8 mouse cellular contexts compared by ENCODE assay signal in the genomic region with DNA sequence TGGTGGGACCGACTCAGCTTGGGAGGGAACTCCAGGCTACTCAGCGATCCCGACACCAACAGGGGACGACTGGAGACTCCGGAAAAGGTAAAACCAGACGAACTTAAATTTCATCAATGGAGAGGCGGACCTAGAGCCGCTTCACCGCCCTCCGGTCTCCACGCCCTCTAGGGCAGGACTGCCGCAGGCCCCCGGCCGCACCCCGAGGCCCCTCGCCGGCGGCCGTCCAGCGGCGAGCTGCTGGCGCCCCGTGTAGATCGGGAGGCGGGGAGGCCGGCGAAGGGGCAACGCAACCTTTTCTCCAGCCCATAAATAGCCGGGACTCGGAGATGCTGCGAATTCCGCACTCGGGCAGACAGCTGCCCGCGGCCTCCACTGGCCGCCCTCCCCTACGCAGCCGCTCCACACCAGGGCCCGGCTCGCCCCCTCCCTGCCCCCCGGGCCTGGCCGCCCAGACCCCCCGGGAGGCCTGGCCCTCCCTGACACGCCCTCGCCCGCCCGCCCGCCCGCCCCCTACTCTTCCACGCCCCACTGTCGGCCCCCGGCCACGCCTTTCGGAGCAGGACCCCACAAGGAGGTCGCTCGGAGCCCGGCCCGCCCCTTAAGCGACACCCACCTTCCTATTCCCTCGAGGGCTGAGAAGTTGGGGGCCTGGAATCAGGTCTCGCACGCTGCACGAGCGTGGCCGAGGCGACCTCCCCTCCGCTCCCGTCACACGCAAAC. TPM values are rescaled to one million over a fixed set of nuclear protein-coding genes. Genes with fewer than 3 reads are reported as not detected.
A peak's percentile ranks its signal among the peaks of the same experiment; 100 is the strongest.
DNase-seq lines count a peak whose midpoint lies in the region; ATAC-seq and TF ChIP-seq lines count a peak whose summit lies in the region.

No protein-coding gene starts in this region.

- peak; percentile 93 for ATAC-seq in heart, embryonic 12.5 days (ENCODE audit: insufficient number of reproducible peaks, low FRiP score)
- peak; percentile 96 for ATAC-seq in kidney, embryonic 15.5 days (replicated peaks; ENCODE audit: low FRiP score)
- ATAC-seq in liver, embryonic 12.5 days, result peak; percentile 83
- peak; percentile 93 for ATAC-seq in stomach, postnatal 0 days (ENCODE audit: low FRiP score, low TSS enrichment)

- H3K36me3 ChIP-seq in erythroblast, embryonic 14.5 days (ENCODE audit: control insufficient read depth), result no peaks in the 10 kb centered on the region
- no peaks in the 10 kb centered on the region for H3K36me3 ChIP-seq in heart, embryonic 12.5 days
- H3K36me3 ChIP-seq in kidney, embryonic 15.5 days, result peaks cover 3% of the 10 kb centered on the region; the same call in 1 of the 2 replicates
- H3K36me3 ChIP-seq in liver, embryonic 12.5 days, result no peaks in the 10 kb centered on the region
- H3K36me3 ChIP-seq in myocyte (ENCODE audit: control insufficient read depth, insufficient read depth), result no peaks in the 10 kb centered on the region
- no peaks in the 10 kb centered on the region for H3K36me3 ChIP-seq in stomach, postnatal 0 days (ENCODE audit: control insufficient read depth, insufficient read depth, low read length)

- peak overlapping the region; percentile 76 for H3K4me3 ChIP-seq in erythroblast, embryonic 14.5 days (replicated peaks)
- peak overlapping the region; percentile 65 for H3K4me3 ChIP-seq in heart, embryonic 12.5 days
- peak overlapping the region; percentile 82 for H3K4me3 ChIP-seq in kidney, embryonic 15.5 days (replicated peaks)
- peak overlapping the region; percentile 84 for H3K4me3 ChIP-seq in liver, embryonic 12.5 days
- H3K4me3 ChIP-seq in myocyte, result peak overlapping the region; percentile 50
- H3K4me3 ChIP-seq in stomach, postnatal 0 days (ENCODE audit: low read depth, low read length), result peak overlapping the region; percentile 73

- peak overlapping the region; percentile 99 for H3K27ac ChIP-seq in heart, embryonic 12.5 days (ENCODE audit: poor library complexity, severe bottlenecking)
- peak overlapping the region; percentile 98 for H3K27ac ChIP-seq in kidney, embryonic 15.5 days
- H3K27ac ChIP-seq in liver, embryonic 12.5 days, result peak overlapping the region; percentile 84
- peak overlapping the region; percentile 98 for H3K27ac ChIP-seq in stomach, postnatal 0 days (replicated peaks)

- peak; percentile 38 for TF ChIP-seq CTCF in stomach, postnatal 0 days (IDR thresholded peaks at IDR 0.05; ENCODE audit: low read depth)

- H3K9me3 ChIP-seq in erythroblast, embryonic 14.5 days (ENCODE audit: control insufficient read depth, low read length), result no peaks in the 10 kb centered on the region
- H3K9me3 ChIP-seq in heart, embryonic 12.5 days (replicated peaks), result no peaks in the 10 kb centered on the region
- no peaks in the 10 kb centered on the region for H3K9me3 ChIP-seq in kidney, embryonic 15.5 days (replicated peaks)
- H3K9me3 ChIP-seq in liver, embryonic 12.5 days (replicated peaks), result no peaks in the 10 kb centered on the region
- H3K9me3 ChIP-seq in stomach, postnatal 0 days (ENCODE audit: control insufficient read depth, low read length), result no peaks in the 10 kb centered on the region

- peak overlapping the region; percentile 78 for H3K9ac ChIP-seq in heart, embryonic 12.5 days
- H3K9ac ChIP-seq in kidney, embryonic 15.5 days, result peak overlapping the region; percentile 80
- peak overlapping the region; percentile 86 for H3K9ac ChIP-seq in liver, embryonic 12.5 days
- peak overlapping the region; percentile 87 for H3K9ac ChIP-seq in stomach, postnatal 0 days (ENCODE audit: low read length)

- TF ChIP-seq POLR2A in myocyte (IDR thresholded peaks at IDR 0.05; ENCODE audit: insufficient read length, low read depth), result peak; percentile 58

- peaks cover 48% of the 10 kb centered on the region for H3K27me3 ChIP-seq in erythroblast, embryonic 14.5 days (ENCODE audit: control insufficient read depth)
- no peaks in the 10 kb centered on the region for H3K27me3 ChIP-seq in heart, embryonic 12.5 days (replicated peaks)
- H3K27me3 ChIP-seq in kidney, embryonic 15.5 days, result no peaks in the 10 kb centered on the region
- 0 out of 2 replicates have a peak, but pooled peaks cover 4% of the 10 kb centered on the region for H3K27me3 ChIP-seq in liver, embryonic 12.5 days (replicated peaks)
- no peaks in the 10 kb centered on the region for H3K27me3 ChIP-seq in myocyte (ENCODE audit: control insufficient read depth, insufficient read depth, insufficient read length)
- no peaks in the 10 kb centered on the region for H3K27me3 ChIP-seq in stomach, postnatal 0 days (ENCODE audit: control insufficient read depth, insufficient read depth, low read length)

- peak overlapping the region; percentile 70 for H3K4me2 ChIP-seq in heart, embryonic 12.5 days
- peak overlapping the region; percentile 75 for H3K4me2 ChIP-seq in kidney, embryonic 15.5 days
- peak overlapping the region; percentile 99 for H3K4me2 ChIP-seq in liver, embryonic 12.5 days
- H3K4me2 ChIP-seq in myocyte (ENCODE audit: low read depth), result peak overlapping the region; percentile 71
- peak overlapping the region; percentile 64 for H3K4me2 ChIP-seq in stomach, postnatal 0 days (replicated peaks; ENCODE audit: low read depth)

- peak; percentile 74 for DNase-seq in CD4-positive helper T cell, adult 2 months (ENCODE audit: low read depth, low spot score)
- peak; percentile 87 to 88 for DNase-seq in adrenal gland, postnatal 36 days
- DNase-seq in stomach, postnatal 0 days (ENCODE audit: low spot score), result peak; percentile 90

- H3ac ChIP-seq in myocyte (ENCODE audit: control insufficient read depth, insufficient read length), result peak overlapping the region; percentile 28

- peaks cover 32% of the 10 kb centered on the region for H3K79me2 ChIP-seq in myocyte (ENCODE audit: control insufficient read depth, insufficient read depth)

- TF ChIP-seq EP300 in stomach, postnatal 0 days (optimal IDR thresholded peaks at IDR 0.05), result no peak

- WGBS in heart, embryonic 12.5 days, result 0% methylated on average over 41 of the region's 69 CpGs
- WGBS in kidney, embryonic 15.5 days, result under 1% methylated on average over 49 of the region's 69 CpGs
- WGBS in liver, embryonic 12.5 days (ENCODE audit: insufficient replicate concordance), result under 1% methylated on average over 68 of the region's 69 CpGs
- WGBS in stomach, postnatal 0 days, result 0% methylated on average over 41 of the region's 69 CpGs

- H3K4me1 ChIP-seq in erythroblast, embryonic 14.5 days (ENCODE audit: control insufficient read depth), result peaks cover 19% of the 10 kb centered on the region
- peaks cover 15% of the 10 kb centered on the region for H3K4me1 ChIP-seq in heart, embryonic 12.5 days (replicated peaks)
- peaks cover 19% of the 10 kb centered on the region for H3K4me1 ChIP-seq in kidney, embryonic 15.5 days
- peaks cover 31% of the 10 kb centered on the region for H3K4me1 ChIP-seq in liver, embryonic 12.5 days
- H3K4me1 ChIP-seq in stomach, postnatal 0 days (replicated peaks; ENCODE audit: control insufficient read depth, insufficient read depth), result 0 out of 2 replicates have a peak, but pooled peaks cover 3% of the 10 kb centered on the region

TF ChIP-seq in myocyte, 11 proteins besides CTCF, POLR2A, EP300 and RAD21:
- TF ChIP-seq E2F4 (IDR thresholded peaks at IDR 0.05; ENCODE audit: insufficient read depth) (no peak), MYOD1 (IDR thresholded peaks at IDR 0.05; ENCODE audit: control insufficient read depth in 1 of 3, insufficient read length in 2 of 3, low read depth in 2 of 3) (peak in 2 of 3 experiments; percentile 23 to 71), MYOG (IDR thresholded peaks at IDR 0.05; ENCODE audit: control insufficient read depth in 1 of 3, insufficient read depth in 1 of 3, insufficient read length in 2 of 3, low read depth in 2 of 3) (peak; percentile 33 to 82 (median 42)), POLR2AphosphoS2 (IDR thresholded peaks at IDR 0.05; ENCODE audit: insufficient read length, low read depth) (peak; percentile 43), REST (IDR thresholded peaks at IDR 0.05; ENCODE audit: insufficient read depth, insufficient read length) (no peak), SRF (IDR thresholded peaks at IDR 0.05; ENCODE audit: control insufficient read depth, insufficient read length, low read depth) (peak; percentile 81)
TF ChIP-seq in myocyte: peak in this region for 4.

RNA-seq across cellular contexts. Expression of a gene that starts 0.4 kb away (rescaled TPM):
- total RNA-seq in adrenal gland, postnatal 36 days (2021), result 10 to 100 TPM; 79.9 to 97.4 TPM
- polyA plus RNA-seq in erythroblast, embryonic 14.5 days (2012), result 0.13 and 0.44 TPM in 2 replicates
- 213 and 221 TPM in 2 replicates for polyA plus RNA-seq in heart, embryonic 12.5 days (2016; fragmentation: Nextera tagmentation; extraction: Ambion mirVana)
- 80.7 and 87.1 TPM in 2 replicates for polyA plus RNA-seq in kidney, embryonic 15.5 days (2015; fragmentation: Nextera tagmentation; extraction: Ambion mirVana)
- 31.8 and 37.9 TPM in 2 replicates for polyA plus RNA-seq in liver, embryonic 12.5 days (2016; fragmentation: Nextera tagmentation; extraction: Ambion mirVana)
- 29.9 TPM for polyA plus RNA-seq in myocyte (2012; fragmentation: generic; extraction: Trizol)
- polyA plus RNA-seq in stomach, postnatal 0 days (2015; fragmentation: Nextera tagmentation; extraction: Ambion mirVana), result 124 and 128 TPM in 2 replicates

Comparison
In these comparisons a context has a peak if more than half of its experiments do, and no peak if none do; other contexts are left out.
1. Peak in every context shown above with its lines: DNase-seq, ATAC-seq, H3K4me3 ChIP-seq and H3K27ac ChIP-seq.
2. RNA of a gene that starts 0.4 kb away (polyA plus RNA-seq): 213 to 221 TPM in heart, embryonic 12.5 days, 124 to 128 TPM in stomach, postnatal 0 days, 80.7 to 87.1 TPM in kidney, embryonic 15.5 days, 31.8 to 37.9 TPM in liver, embryonic 12.5 days and 29.9 TPM in myocyte (single experiment); 0.13 to 0.44 TPM in erythroblast, embryonic 14.5 days; every median in the first group is over 10 times any median in the second.